In genomic region chr8:120050376-120050775, GRCm38 (mm10) we compare ENCODE assay signal across 24 mouse cellular contexts. TPM values are rescaled to one million over a fixed set of nuclear protein-coding genes. Genes with fewer than 3 reads are reported as not detected.
DNase-seq lines count a peak whose midpoint lies in the region; ATAC-seq and TF ChIP-seq lines count a peak whose summit lies in the region.
"Had no signal": no experiment of that assay in that cellular context is flagged by ENCODE, and none has a peak within 500 bp of the region (broad histone marks: within the 10 kb centered on the region; RNA-seq: fewer than 3 reads in every experiment).

No protein-coding gene starts in this region.

- no peak for TF ChIP-seq CTCF in heart, adult 2 months (IDR thresholded peaks at IDR 0.05)
- TF ChIP-seq CTCF in thymus, adult 2 months (IDR thresholded peaks at IDR 0.05; ENCODE audit: borderline replicate concordance, control insufficient read depth, extremely low read depth, insufficient read depth, low read length, poor library complexity), result no peak
- no peak for TF ChIP-seq CTCF in lung, postnatal 0 days (IDR thresholded peaks at IDR 0.05)

- no peak overlapping the region for H3K9ac ChIP-seq in heart, adult 2 months (ENCODE audit: low read depth, low read length)
- H3K9ac ChIP-seq in heart, embryonic 11.5 days (ENCODE audit: low read depth, low read length), result no peak overlapping the region
- no peak overlapping the region for H3K9ac ChIP-seq in lung, postnatal 0 days (replicated peaks; ENCODE audit: low read depth)
- H3K9ac ChIP-seq: forebrain, embryonic 12.5 days; hindbrain, embryonic 12.5 days; liver, embryonic 15.5 days; lung, embryonic 15.5 days; midbrain, embryonic 13.5 days; neural tube, embryonic 13.5 days had no signal

- H3K36me3 ChIP-seq in heart, adult 2 months (ENCODE audit: control insufficient read depth, insufficient read depth, low read length), result no peaks in the 10 kb centered on the region
- no peaks in the 10 kb centered on the region for H3K36me3 ChIP-seq in heart, embryonic 11.5 days (ENCODE audit: control insufficient read depth, insufficient read depth, low read length)
- no peaks in the 10 kb centered on the region for H3K36me3 ChIP-seq in thymus, adult 2 months (ENCODE audit: control insufficient read depth, insufficient read depth, low read length)
- H3K36me3 ChIP-seq in lung, postnatal 0 days (ENCODE audit: insufficient read depth, low read length), result no peaks in the 10 kb centered on the region
- H3K36me3 ChIP-seq: forebrain, embryonic 12.5 days; hindbrain, embryonic 12.5 days; liver, embryonic 15.5 days; lung, embryonic 15.5 days; midbrain, embryonic 13.5 days; neural tube, embryonic 13.5 days had no signal

- peaks cover 12% of the 10 kb centered on the region for H3K4me1 ChIP-seq in heart, adult 2 months (ENCODE audit: control insufficient read depth, insufficient read depth, low read length)
- H3K4me1 ChIP-seq in heart, embryonic 11.5 days (ENCODE audit: control insufficient read depth, insufficient read depth, low read length), result peaks cover 19% of the 10 kb centered on the region
- peaks cover 41% of the 10 kb centered on the region for H3K4me1 ChIP-seq in thymus, adult 2 months (replicated peaks; ENCODE audit: control insufficient read depth, insufficient read depth, low read length)
- H3K4me1 ChIP-seq in lung, postnatal 0 days (ENCODE audit: insufficient read depth, low read depth, low read length), result no peaks in the 10 kb centered on the region

- TF ChIP-seq EP300 in heart, adult 2 months (IDR thresholded peaks at IDR 0.05; ENCODE audit: insufficient read depth, low read depth, low read length), result no peak
- no peak for TF ChIP-seq EP300 in lung, postnatal 0 days (IDR thresholded peaks at IDR 0.05)

- intact Hi-C loops in heart, adult 2 months (cut with DNase I), result no loop called here

- H3K4me2 ChIP-seq in heart, embryonic 11.5 days, result no peak overlapping the region
- H3K4me2 ChIP-seq in lung, postnatal 0 days (replicated peaks; ENCODE audit: low read depth, low read length), result no peak overlapping the region
- H3K4me2 ChIP-seq: forebrain, embryonic 12.5 days; hindbrain, embryonic 12.5 days; liver, embryonic 15.5 days; lung, embryonic 15.5 days; midbrain, embryonic 13.5 days; neural tube, embryonic 13.5 days had no signal

- DNase-seq in cerebellum, adult 11-12 months, result peak; percentile 59
- DNase-seq in cerebellum, postnatal 4 days (ENCODE audit: low spot score in 2 of 2), result no peak
- no peak for DNase-seq in heart, adult 2 months
- DNase-seq in thymus, adult 2 months, result no peak
- no peak for DNase-seq in thymus, postnatal 10 days (ENCODE audit: low spot score in 2 of 2)
- DNase-seq in retina, postnatal 1 day, result no peak
- DNase-seq in lung, postnatal 0 days (ENCODE audit: low spot score), result no peak
- DNase-seq: cerebellum, adult 11 months; gastrocnemius, postnatal 14 days; heart, postnatal 14 days; kidney, adult 9 months; liver had no signal

- no peak for ATAC-seq in heart, embryonic 11.5 days (replicated peaks; ENCODE audit: insufficient number of reproducible peaks, low FRiP score, low TSS enrichment)
- ATAC-seq in lung, postnatal 0 days, result no peak
- ATAC-seq: intestine, embryonic 16.5 days; midbrain, embryonic 13.5 days had no signal

- no peaks in the 10 kb centered on the region for H3K27me3 ChIP-seq in heart, adult 2 months (ENCODE audit: control insufficient read depth, insufficient read depth, low read length)
- no peaks in the 10 kb centered on the region for H3K27me3 ChIP-seq in heart, embryonic 11.5 days (ENCODE audit: control insufficient read depth, insufficient read depth, low read length)
- no peaks in the 10 kb centered on the region for H3K27me3 ChIP-seq in thymus, adult 2 months (ENCODE audit: control insufficient read depth, insufficient read depth, low read length)
- H3K27me3 ChIP-seq in lung, postnatal 0 days (replicated peaks; ENCODE audit: insufficient read depth, low read length), result no peaks in the 10 kb centered on the region
- H3K27me3 ChIP-seq: forebrain, embryonic 12.5 days; hindbrain, embryonic 12.5 days; lung, embryonic 15.5 days; midbrain, embryonic 13.5 days; neural tube, embryonic 13.5 days had no signal

- no peaks in the 10 kb centered on the region for H3K9me3 ChIP-seq in heart, embryonic 11.5 days (replicated peaks; ENCODE audit: control insufficient read depth, low read length)
- no peaks in the 10 kb centered on the region for H3K9me3 ChIP-seq in lung, postnatal 0 days (ENCODE audit: low read length)
- H3K9me3 ChIP-seq: forebrain, embryonic 12.5 days; hindbrain, embryonic 12.5 days; liver, embryonic 15.5 days; lung, embryonic 15.5 days; midbrain, embryonic 13.5 days; neural tube, embryonic 13.5 days had no signal

- H3K79me2 ChIP-seq in heart, adult 2 months (replicated peaks; ENCODE audit: control insufficient read depth, insufficient read depth, low read length), result no peaks in the 10 kb centered on the region

- H3K4me3 ChIP-seq in heart, adult 2 months, result no peak overlapping the region
- H3K4me3 ChIP-seq in heart, embryonic 11.5 days (ENCODE audit: low read depth, low read length), result no peak overlapping the region
- H3K4me3 ChIP-seq in thymus, adult 2 months (ENCODE audit: control insufficient read depth, insufficient read depth, low read length), result peak overlapping the region; percentile 27
- H3K4me3 ChIP-seq in lung, postnatal 0 days (ENCODE audit: low read depth, low read length), result no peak overlapping the region
- H3K4me3 ChIP-seq: erythroblast, embryonic 14.5 days; forebrain, embryonic 12.5 days; hindbrain, embryonic 12.5 days; liver, embryonic 15.5 days; lung, embryonic 15.5 days; midbrain, embryonic 13.5 days; neural tube, embryonic 13.5 days had no signal

- TF ChIP-seq POLR2A in heart, adult 2 months (IDR thresholded peaks at IDR 0.05; ENCODE audit: insufficient read depth, low read depth, low read length), result no peak
- TF ChIP-seq POLR2A in thymus, adult 2 months (IDR thresholded peaks at IDR 0.05; ENCODE audit: control insufficient read depth, extremely low read depth, insufficient read depth, low read length, poor library complexity), result no peak

- 79% methylated on average over 10 of the region's 10 CpGs for WGBS in heart, adult 2 months
- WGBS in heart, embryonic 11.5 days (ENCODE audit: insufficient replicate concordance), result 64% methylated on average over 10 of the region's 10 CpGs
- 10% methylated on average over 10 of the region's 10 CpGs for WGBS in thymus, adult 2 months
- 71% methylated on average over 10 of the region's 10 CpGs for WGBS in lung, postnatal 0 days

- H3K27ac ChIP-seq in heart, adult 2 months, result peak overlapping the region; percentile 53
- H3K27ac ChIP-seq in heart, embryonic 11.5 days (ENCODE audit: low read depth, low read length), result no peak overlapping the region
- H3K27ac ChIP-seq in thymus, adult 2 months (ENCODE audit: control insufficient read depth, insufficient read depth, low read length), result peak overlapping the region; percentile 69
- no peak overlapping the region; the same call in 1 of the 2 replicates for H3K27ac ChIP-seq in lung, postnatal 0 days (ENCODE audit: low read length)
- H3K27ac ChIP-seq: forebrain, embryonic 12.5 days; hindbrain, embryonic 12.5 days; liver, embryonic 15.5 days; lung, embryonic 15.5 days; midbrain, embryonic 13.5 days; neural tube, embryonic 13.5 days had no signal

RNA-seq across cellular contexts. Expression of gene Zdhhc7, which starts 50.9 kb away (rescaled TPM):
- total RNA-seq in heart, adult 2 months (2021), result 10 to 100 TPM; 34.2 to 35.4 TPM
- polyA plus RNA-seq in heart, adult 2 months (2012; rRNA removed), result 48.5 and 70.6 TPM in 2 replicates
- polyA plus RNA-seq in heart, embryonic 11.5 days (2014; fragmentation: Nextera tagmentation; extraction: Ambion mirVana), result 24.7 and 29.1 TPM in 2 replicates
- polyA plus RNA-seq in thymus, adult 2 months (2012; rRNA removed), result 93.4 and 94.2 TPM in 2 replicates
- 31.0 and 33.0 TPM in 2 replicates for polyA plus RNA-seq in lung, postnatal 0 days (2015; fragmentation: Nextera tagmentation; extraction: Ambion mirVana)

RNA-seq across cellular contexts. Expression of gene Crispld2, which starts 58.1 kb away (rescaled TPM):
- 10 to 100 TPM; 24.3 to 29.9 TPM for total RNA-seq in heart, adult 2 months (2021)
- 30.3 and 47.5 TPM in 2 replicates for polyA plus RNA-seq in heart, adult 2 months (2012; rRNA removed)
- polyA plus RNA-seq in heart, embryonic 11.5 days (2014; fragmentation: Nextera tagmentation; extraction: Ambion mirVana), result 1.7 and 2.8 TPM in 2 replicates
- 7.6 TPM in 2 replicates for polyA plus RNA-seq in thymus, adult 2 months (2012; rRNA removed)
- polyA plus RNA-seq in lung, postnatal 0 days (2015; fragmentation: Nextera tagmentation; extraction: Ambion mirVana), result 9.7 and 16.8 TPM in 2 replicates
- total RNA-seq: CH12.LX; megakaryocyte-erythroid progenitor cell, adult 5-6 weeks had no signal
- polyA plus RNA-seq: activated CD4-positive, CD25-positive, alpha-beta regulatory T cell, adult 4 months; erythroblast, embryonic 14.5 days had no signal

Comparison
In these comparisons a context has a peak if more than half of its experiments do, and no peak if none do; other contexts are left out.
1. H3K27ac ChIP-seq: peak in heart, adult 2 months (single experiment) and thymus, adult 2 months (single experiment); none in heart, embryonic 11.5 days (single experiment) and lung, postnatal 0 days (single experiment).